Mouse (Mus musculus) myocyte (in vitro differentiated cells): ENCODE data around the gene Zkscan4. TPM values are rescaled to one million over a fixed set of nuclear protein-coding genes. Genes with fewer than 3 reads are reported as not detected.

ENCODE experiments used
- H3K27me3 ChIP-seq: one replicate; pipeline ENCODE4 v1.6.1; 2011; ENCODE audit not compliant: control insufficient read depth, insufficient read depth, insufficient read length
- H3K36me3 ChIP-seq: one replicate; pipeline ENCODE4 v1.6.1; 2011; ENCODE audit not compliant: control insufficient read depth, insufficient read depth
- H3K4me2 ChIP-seq: one replicate; pipeline ENCODE4 v1.6.1; 2011; ENCODE audit warnings: low read depth, control low read depth
- H3K4me3 ChIP-seq: one replicate; pipeline ENCODE4 v1.5.1; 2011; ENCODE audit warnings: mild to moderate bottlenecking, control low read depth, moderate library complexity
- H3K79me2 ChIP-seq: one replicate; pipeline ENCODE4 v1.6.1; 2011; ENCODE audit not compliant: control insufficient read depth, insufficient read depth
- H3ac ChIP-seq: one replicate; pipeline ENCODE4 v1.6.1; 2011; ENCODE audit not compliant: control insufficient read depth, insufficient read length
- CEBPB ChIP-seq: IDR thresholded peaks from 2 replicates; pipeline ENCODE4 v1.6.1; 2011; ENCODE audit warnings: mild to moderate bottlenecking, moderate library complexity; ENCODE audit not compliant: poor library complexity, insufficient read depth, severe bottlenecking
- E2F4 ChIP-seq: IDR thresholded peaks from one replicate; pipeline ENCODE4 v1.6.1; 2011; ENCODE audit warnings: mild to moderate bottlenecking, control low read depth, moderate library complexity; ENCODE audit not compliant: insufficient read depth
- MAX ChIP-seq: IDR thresholded peaks from one replicate; pipeline ENCODE4 v1.6.1; 2011; ENCODE audit warnings: low read depth, mild to moderate bottlenecking, control low read depth
- MYOD1 ChIP-seq, 3 experiments: IDR thresholded peaks; one replicate each; pipeline ENCODE4 v1.6.1; 2011; ENCODE audit warnings: control low read depth in 2 of 3, low read depth in 2 of 3, mild to moderate bottlenecking in 2 of 3, moderate library complexity in 1 of 3; ENCODE audit not compliant: insufficient read length in 2 of 3, control insufficient read depth in 1 of 3
- MYOG ChIP-seq, 3 experiments: IDR thresholded peaks; one replicate each; pipeline ENCODE4 v1.6.1; 2011; ENCODE audit warnings: control low read depth in 2 of 3, low read depth in 2 of 3, mild to moderate bottlenecking in 2 of 3; ENCODE audit not compliant: insufficient read length in 2 of 3, control insufficient read depth in 1 of 3, insufficient read depth in 1 of 3
- POLR2A ChIP-seq: IDR thresholded peaks from one replicate; pipeline ENCODE4 v1.6.1; 2011; ENCODE audit warnings: low read depth, mild to moderate bottlenecking, control low read depth, moderate library complexity; ENCODE audit not compliant: insufficient read length
- POLR2AphosphoS2 ChIP-seq: IDR thresholded peaks from one replicate; pipeline ENCODE4 v1.6.1; 2011; ENCODE audit warnings: low read depth, control low read depth; ENCODE audit not compliant: insufficient read length
- REST ChIP-seq: IDR thresholded peaks from one replicate; pipeline ENCODE4 v1.6.1; 2011; ENCODE audit warnings: mild to moderate bottlenecking, control low read depth, moderate library complexity; ENCODE audit not compliant: insufficient read depth, insufficient read length
- SRF ChIP-seq: IDR thresholded peaks from one replicate; pipeline ENCODE4 v1.6.1; 2011; ENCODE audit warnings: low read depth; ENCODE audit not compliant: control insufficient read depth, insufficient read length
- TCF12 ChIP-seq: IDR thresholded peaks from one replicate; pipeline ENCODE4 v1.6.1; 2011; ENCODE audit warnings: mild to moderate bottlenecking, control low read depth; ENCODE audit not compliant: poor library complexity, insufficient read depth, severe bottlenecking
- TCF3 ChIP-seq: IDR thresholded peaks from one replicate; pipeline ENCODE4 v1.6.1; 2011; ENCODE audit warnings: low read depth, control low read depth; ENCODE audit not compliant: insufficient read length
- USF1 ChIP-seq: IDR thresholded peaks from one replicate; pipeline ENCODE4 v1.6.1; 2011; ENCODE audit warnings: low read depth, mild to moderate bottlenecking, control low read depth, moderate library complexity
- polyA plus RNA-seq: library from polyadenylated mRNA; unstranded; fragments of >200 nt; fragmentation: generic; extraction: Trizol; gene quantifications from one replicate; pipeline ENCODE4 v1.2.1, GENCODE M21; 2012; ENCODE audit warnings: missing spikeins

The Zkscan4 gene
- polyA plus RNA-seq, 1 experiment, result not detected

DNA sequence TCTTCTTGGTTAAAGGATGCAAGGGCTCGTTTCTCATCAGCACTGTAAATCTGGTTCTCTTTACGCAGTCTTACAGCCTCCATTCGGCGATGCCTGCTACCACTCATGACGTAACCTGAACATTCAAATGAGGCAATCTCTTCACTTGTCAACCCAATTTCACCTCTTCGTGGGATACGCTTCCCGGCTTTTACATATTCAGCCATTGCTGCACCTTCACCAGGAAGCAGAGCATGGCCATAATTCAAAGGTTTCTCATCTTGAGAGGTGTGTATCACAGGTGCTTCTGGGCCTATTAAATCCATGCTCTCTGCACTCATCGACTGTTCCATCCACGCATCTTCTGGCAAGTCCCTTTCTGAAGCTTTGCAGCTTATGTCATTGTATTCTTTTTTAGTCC is 11.4 kb upstream of the Zkscan4 start:
- no peaks in the 10 kb centered on the region for H3K79me2 ChIP-seq
- no peak overlapping the region for H3K4me3 ChIP-seq
- H3K4me2 ChIP-seq, result no peak overlapping the region
- no peak overlapping the region for H3ac ChIP-seq
- no peaks in the 10 kb centered on the region for H3K36me3 ChIP-seq
- peaks cover 8% of the 10 kb centered on the region for H3K27me3 ChIP-seq
- TF ChIP-seq USF1 (no peak), CEBPB (no peak), MYOG (IDR thresholded peaks at IDR 0.05; ENCODE audit: control insufficient read depth in 1 of 3, insufficient read depth in 1 of 3, insufficient read length in 2 of 3, low read depth in 2 of 3) (no peak), SRF (no peak), POLR2A (no peak), MAX (no peak)

DNA sequence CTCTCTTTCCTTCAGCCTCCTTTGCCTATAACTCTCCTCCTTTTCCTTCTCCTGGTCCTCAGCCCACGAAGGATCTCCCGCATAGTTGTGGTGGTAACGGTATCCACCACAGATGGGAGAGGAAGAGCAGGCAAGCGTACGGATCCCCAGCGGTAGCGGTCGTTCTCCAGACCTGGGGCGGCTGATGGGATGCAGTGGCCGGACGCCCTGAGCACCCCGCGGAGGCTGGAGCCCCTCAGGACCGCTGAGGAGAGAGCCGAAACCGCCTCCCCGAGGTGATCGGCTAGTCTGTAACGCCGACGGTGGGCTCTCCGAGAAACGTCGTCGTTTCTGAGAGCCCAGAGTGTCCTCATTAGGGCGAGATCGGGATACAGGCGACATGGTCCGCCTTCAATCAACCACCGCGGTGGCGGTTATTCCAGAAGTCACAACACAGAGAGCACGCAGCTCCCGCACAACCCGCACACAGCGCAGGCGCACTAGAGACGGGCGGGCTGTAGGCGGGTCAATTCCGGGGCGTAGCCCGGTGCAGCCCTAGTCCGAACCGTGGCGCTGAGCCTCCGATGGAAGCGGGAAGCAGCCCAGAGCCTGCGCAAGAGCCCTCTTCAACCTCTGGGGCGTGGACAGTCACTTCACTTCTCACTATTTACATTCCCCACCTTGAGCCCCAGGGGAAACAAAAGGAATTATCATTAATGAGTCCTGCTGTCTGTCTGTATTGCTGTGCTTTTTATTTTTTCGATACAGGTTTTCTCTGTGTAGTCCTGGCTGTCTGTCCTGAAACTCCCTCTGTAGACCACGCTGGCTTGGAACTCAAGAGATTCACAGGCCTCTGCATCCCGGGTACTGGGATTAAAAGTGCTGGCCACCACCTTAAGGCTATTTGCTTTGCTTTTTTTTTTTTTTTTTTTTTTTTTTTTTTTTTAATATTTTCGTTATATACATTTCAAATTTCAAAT is 10.4 kb upstream of the Zkscan4 start, which contains the start of gene Nkapl:
Gene Nkapl (minus strand): TSS at position 449 of the 959 bp plus-strand sequence.
- peaks cover 8% of the 10 kb centered on the region for H3K27me3 ChIP-seq
- H3K36me3 ChIP-seq, result no peaks in the 10 kb centered on the region
- peak within 1 kb of the TSS; percentile 24 for H3K4me2 ChIP-seq
- no peak within 1 kb of the TSS for H3ac ChIP-seq
- no peak within 1 kb of the TSS for H3K4me3 ChIP-seq
- TF ChIP-seq POLR2AphosphoS2, result no peak
- TF ChIP-seq TCF3, result no peak
- TF ChIP-seq REST, result no peak
- no peak for TF ChIP-seq TCF12
- TF ChIP-seq MYOG (IDR thresholded peaks at IDR 0.05; ENCODE audit: control insufficient read depth in 1 of 3, insufficient read depth in 1 of 3, insufficient read length in 2 of 3, low read depth in 2 of 3), result no peak
- no peak for TF ChIP-seq E2F4
- TF ChIP-seq MAX, result no peak
- no peak for TF ChIP-seq MYOD1 (IDR thresholded peaks at IDR 0.05; ENCODE audit: control insufficient read depth in 1 of 3, insufficient read length in 2 of 3, low read depth in 2 of 3)
- no peak for TF ChIP-seq POLR2A
- TF ChIP-seq SRF, result no peak
- no peak for TF ChIP-seq CEBPB
- H3K79me2 ChIP-seq, result no peaks in the 10 kb centered on the region

DNA sequence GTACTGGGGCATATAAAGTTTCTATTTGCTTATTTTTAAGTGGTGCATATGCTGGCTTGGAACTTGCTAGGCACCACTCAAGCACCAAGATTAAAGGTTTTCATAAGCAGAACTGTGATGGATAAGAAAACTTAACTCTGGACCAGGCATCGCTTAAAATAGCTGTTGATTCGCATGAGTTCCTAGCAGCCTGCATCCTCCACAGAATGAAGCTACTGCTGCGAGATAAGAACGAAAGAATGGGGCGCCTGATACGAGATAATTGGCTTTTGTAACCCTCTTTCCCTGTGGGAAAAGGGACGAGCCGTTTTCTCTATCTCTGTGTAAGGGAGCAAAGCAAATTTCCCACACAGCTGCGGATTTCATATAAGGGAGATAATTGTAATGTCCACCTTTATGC is 9.6 kb upstream of the Zkscan4 start:
- peaks cover 8% of the 10 kb centered on the region for H3K27me3 ChIP-seq
- TF ChIP-seq TCF3 (no peak), REST (no peak), CEBPB (no peak), MAX (no peak), MYOD1 (IDR thresholded peaks at IDR 0.05; ENCODE audit: control insufficient read depth in 1 of 3, insufficient read length in 2 of 3, low read depth in 2 of 3) (no peak), POLR2AphosphoS2 (no peak), TCF12 (no peak), POLR2A (no peak), MYOG (IDR thresholded peaks at IDR 0.05; ENCODE audit: control insufficient read depth in 1 of 3, insufficient read depth in 1 of 3, insufficient read length in 2 of 3, low read depth in 2 of 3) (no peak), SRF (no peak), E2F4 (no peak)
- H3K4me2 ChIP-seq, result no peak overlapping the region
- no peaks in the 10 kb centered on the region for H3K36me3 ChIP-seq
- no peak overlapping the region for H3K4me3 ChIP-seq
- H3ac ChIP-seq, result no peak overlapping the region
- no peaks in the 10 kb centered on the region for H3K79me2 ChIP-seq

DNA sequence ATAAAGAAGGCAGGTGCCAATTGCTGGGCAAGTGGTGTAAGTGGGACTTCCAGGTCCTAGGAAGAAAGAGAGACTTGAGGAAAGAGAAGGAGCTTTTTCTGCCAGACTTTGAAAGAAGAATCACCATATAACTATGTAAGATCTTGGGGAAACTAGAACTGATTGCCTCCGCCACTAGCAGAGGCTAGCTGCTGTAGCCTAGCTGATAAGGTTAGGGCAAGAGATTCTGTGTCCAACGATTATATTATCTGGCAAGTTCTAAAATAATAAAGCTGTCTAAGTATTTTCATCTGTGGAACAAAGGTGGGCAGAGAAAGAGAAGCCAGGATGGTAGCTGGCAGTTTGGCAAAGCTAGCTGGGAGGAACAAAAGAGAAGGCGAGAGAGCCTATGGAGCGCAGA is 6.3 kb upstream of the Zkscan4 start:
- Histone ChIP-seq H3K27me3 (peaks cover 8% of the 10 kb centered on the region), H3K79me2 (no peaks in the 10 kb centered on the region), H3K4me2 (no peak overlapping the region), H3ac (no peak overlapping the region), H3K4me3 (no peak overlapping the region), H3K36me3 (no peaks in the 10 kb centered on the region)
- no peak for TF ChIP-seq MYOG (IDR thresholded peaks at IDR 0.05; ENCODE audit: control insufficient read depth in 1 of 3, insufficient read depth in 1 of 3, insufficient read length in 2 of 3, low read depth in 2 of 3)
- no peak for TF ChIP-seq SRF

DNA sequence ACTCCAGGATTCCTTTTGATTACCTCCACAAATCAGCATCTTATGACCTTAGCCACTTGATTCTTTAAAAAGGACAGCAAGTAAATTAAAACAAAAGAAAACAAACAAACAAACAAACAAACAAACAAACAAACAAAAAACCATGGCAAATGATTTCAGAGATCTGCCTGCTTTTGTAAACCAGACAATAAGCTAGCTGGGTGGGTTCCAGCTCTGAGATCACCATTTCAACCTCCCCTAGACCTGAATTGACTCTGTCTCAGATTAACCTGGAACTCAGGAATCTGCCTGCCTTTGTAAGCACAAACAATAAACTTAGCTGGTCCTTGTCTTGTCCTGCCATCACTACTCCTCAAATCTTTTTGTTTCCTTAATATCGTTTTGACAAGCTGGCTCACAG is 8.2 kb downstream of the Zkscan4 start:
- TF ChIP-seq TCF3 (no peak), POLR2A (no peak), E2F4 (no peak), MYOG (IDR thresholded peaks at IDR 0.05; ENCODE audit: control insufficient read depth in 1 of 3, insufficient read depth in 1 of 3, insufficient read length in 2 of 3, low read depth in 2 of 3) (no peak), MAX (no peak), REST (no peak), TCF12 (no peak), CEBPB (no peak), USF1 (no peak), SRF (no peak), POLR2AphosphoS2 (no peak), MYOD1 (IDR thresholded peaks at IDR 0.05; ENCODE audit: control insufficient read depth in 1 of 3, insufficient read length in 2 of 3, low read depth in 2 of 3) (no peak)
- H3K79me2 ChIP-seq, result no peaks in the 10 kb centered on the region
- no peak overlapping the region for H3ac ChIP-seq
- H3K4me3 ChIP-seq, result no peak overlapping the region
- H3K4me2 ChIP-seq, result no peak overlapping the region
- H3K36me3 ChIP-seq, result no peaks in the 10 kb centered on the region
- no peaks in the 10 kb centered on the region for H3K27me3 ChIP-seq
